Mouse (Mus musculus): ENCODE results near the gene Fam69a. TPM values are rescaled to one million over a fixed set of nuclear protein-coding genes. Genes with fewer than 3 reads are reported as not detected.
A peak's percentile ranks its signal among the peaks of the same experiment; 100 is the strongest.
"Not testable (repeated sequence)": the region's sequence is repeated elsewhere in the genome, so short reads cannot be mapped to it uniquely, and the experiment has no call there.

The Fam69a gene
- polyA plus RNA-seq, 1 experiment from 2014 or later, result 8.9 TPM

DNA sequence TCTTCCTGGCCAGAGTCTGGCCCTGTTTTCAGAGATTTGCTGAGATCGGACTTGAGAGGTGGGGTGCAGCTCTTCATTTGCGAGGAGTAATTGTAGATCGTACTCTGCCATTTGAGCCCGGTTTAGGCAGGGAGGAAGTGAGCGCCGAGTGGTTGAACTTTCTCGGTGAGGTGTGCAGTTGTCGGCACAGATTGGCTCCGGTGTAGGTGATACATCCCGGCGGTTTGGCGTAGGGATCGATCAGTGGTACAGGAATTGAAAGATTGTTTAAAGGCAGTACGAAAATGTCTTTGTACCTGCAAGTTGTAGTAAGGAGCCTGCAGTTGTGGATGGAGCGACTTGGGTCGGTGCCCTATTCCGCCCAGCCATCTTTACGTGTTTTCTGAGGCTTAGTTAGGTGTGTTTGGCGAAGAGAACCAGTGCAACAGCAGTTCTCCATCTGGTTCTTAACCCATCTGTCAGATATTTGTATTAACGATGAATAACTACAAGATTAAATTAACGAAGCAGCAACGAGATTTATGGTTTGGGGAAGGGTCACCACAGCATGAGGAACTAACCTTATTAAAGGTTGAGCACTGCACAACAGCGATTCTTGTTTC lies 85.8 kb downstream of the Fam69a start:
- peaks cover 41% of the 10 kb centered on the region for H3K36me3 ChIP-seq (replicated peaks)
- peaks cover 2% of the 10 kb centered on the region; the same call in 1 of the 2 replicates for H3K27me3 ChIP-seq
- peaks cover 29% of the 10 kb centered on the region for H3K4me1 ChIP-seq (replicated peaks)
- WGBS (ENCODE audit: insufficient replicate concordance), result under 1% methylated on average over 23 of the region's 23 CpGs
- H3K9me3 ChIP-seq (replicated peaks), result no peaks in the 10 kb centered on the region
- peak overlapping the region; percentile 98 for H3K4me3 ChIP-seq (replicated peaks)
- ATAC-seq (ENCODE audit: insufficient read depth), result peak; percentile 19
- H3K27ac ChIP-seq (replicated peaks), result peak overlapping the region; percentile 77
- peak overlapping the region; percentile 88 for H3K9ac ChIP-seq
- H3K4me2 ChIP-seq, result peak overlapping the region; percentile 78

DNA sequence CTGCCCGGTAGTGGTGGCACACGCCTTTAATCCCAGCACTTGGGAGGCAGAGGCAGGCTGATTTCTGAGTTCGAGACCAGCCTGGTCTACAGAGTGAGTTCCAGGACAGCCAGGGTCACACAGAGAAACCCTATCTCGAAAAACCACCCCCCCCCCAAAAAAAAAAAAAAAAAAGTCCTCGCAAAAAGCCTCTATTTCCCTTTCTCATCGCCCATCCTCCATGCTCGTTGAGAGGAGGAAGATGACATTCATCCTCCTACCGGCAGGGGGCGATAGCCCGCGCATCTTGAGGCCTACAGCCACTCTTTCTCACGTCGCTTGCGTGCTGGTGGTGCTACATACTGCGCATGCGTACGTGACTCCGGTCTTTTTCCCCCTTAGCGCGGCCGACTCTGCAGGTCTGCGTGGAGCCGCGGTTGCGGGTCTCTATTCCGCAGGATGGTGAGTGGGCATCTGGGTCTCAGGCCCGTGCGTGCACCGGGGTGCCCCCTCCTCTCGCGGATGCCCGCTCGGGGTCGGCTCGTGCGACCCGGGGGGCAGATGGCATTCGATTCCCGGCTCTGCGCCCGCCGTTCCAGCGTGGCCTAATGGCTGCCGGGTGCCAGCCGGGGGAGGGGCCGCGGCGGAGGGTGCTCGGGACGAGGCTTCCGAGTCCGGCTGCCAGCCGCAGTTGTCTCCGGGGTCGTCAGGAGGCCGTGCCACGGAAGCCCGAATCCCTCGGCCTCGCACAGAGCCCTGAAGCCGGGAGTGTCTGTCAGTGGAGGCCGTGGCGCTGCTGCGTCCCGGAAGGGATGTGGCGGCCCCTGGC lies 86.5 kb downstream of the Fam69a start, which contains the start of gene Rpl5:
TSS of gene Rpl5 (plus strand) at position 297 of the 808 bp plus-strand sequence.
- Histone ChIP-seq H3K36me3 (replicated peaks) (peaks cover 34% of the 10 kb centered on the region), H3K9me3 (replicated peaks) (no peaks in the 10 kb centered on the region), H3K27ac (replicated peaks) (peak within 1 kb of the TSS; percentile 77), H3K4me1 (replicated peaks) (peaks cover 29% of the 10 kb centered on the region), H3K4me3 (replicated peaks) (peak within 1 kb of the TSS; percentile 98), H3K4me2 (peak within 1 kb of the TSS; percentile 78), H3K9ac (peak within 1 kb of the TSS; percentile 88), H3K27me3 (peaks cover 2% of the 10 kb centered on the region; the same call in 1 of the 2 replicates)
- ATAC-seq (ENCODE audit: insufficient read depth), result peak; percentile 95
- 2% methylated on average over 66 of the region's 66 CpGs for WGBS (ENCODE audit: insufficient replicate concordance)

GRCm38 (mm10) chr5:107896265-107896664 lies 90.6 kb downstream of the Fam69a start:
- Histone ChIP-seq H3K27me3 (peaks cover 8% of the 10 kb centered on the region; the same call in 1 of the 2 replicates), H3K9ac (no peak overlapping the region), H3K9me3 (replicated peaks) (no peaks in the 10 kb centered on the region), H3K4me3 (replicated peaks) (no peak overlapping the region), H3K4me2 (no peak overlapping the region), H3K27ac (replicated peaks) (no peak overlapping the region), H3K36me3 (replicated peaks) (no peaks in the 10 kb centered on the region), H3K4me1 (replicated peaks) (peaks cover 9% of the 10 kb centered on the region; the same call in 1 of the 2 replicates)
- 36% methylated on average over 1 of the region's 1 CpGs for WGBS (ENCODE audit: insufficient replicate concordance)
- no peak for ATAC-seq (ENCODE audit: insufficient read depth)

GRCm38 (mm10) chr5:107894676-107895075 lies 92.2 kb downstream of the Fam69a start:
- no peak overlapping the region for H3K27ac ChIP-seq (replicated peaks)
- 58% methylated on average over 7 of the region's 7 CpGs for WGBS (ENCODE audit: insufficient replicate concordance)
- no peak overlapping the region for H3K4me2 ChIP-seq
- no peak overlapping the region for H3K9ac ChIP-seq
- peaks cover 7% of the 10 kb centered on the region; the same call in 1 of the 2 replicates for H3K4me1 ChIP-seq (replicated peaks)
- no peaks in the 10 kb centered on the region for H3K36me3 ChIP-seq (replicated peaks)
- H3K4me3 ChIP-seq (replicated peaks), result no peak overlapping the region
- peaks cover 8% of the 10 kb centered on the region; the same call in 1 of the 2 replicates for H3K27me3 ChIP-seq
- no peaks in the 10 kb centered on the region for H3K9me3 ChIP-seq (replicated peaks)
- ATAC-seq (ENCODE audit: insufficient read depth), result no peak

DNA sequence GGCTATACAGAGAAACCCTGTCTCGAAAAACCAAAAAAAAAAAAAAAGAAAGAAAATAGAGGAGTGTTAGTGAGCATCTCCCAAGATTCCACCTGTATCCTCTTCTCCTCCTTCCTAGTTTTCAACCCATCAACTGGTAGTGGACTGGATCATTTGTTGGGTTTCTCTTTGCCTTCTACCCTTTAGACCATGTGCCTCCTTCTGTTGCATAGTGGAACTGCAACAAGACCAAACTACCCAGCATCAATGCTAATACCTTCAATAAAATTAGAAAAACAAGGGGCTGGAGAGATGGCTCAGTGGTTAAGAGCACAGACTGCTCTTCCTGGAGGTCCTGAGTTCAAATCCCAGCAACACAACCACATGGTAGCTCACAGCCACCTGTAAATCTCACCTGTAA lies 95.4 kb downstream of the Fam69a start:
- ATAC-seq (ENCODE audit: insufficient read depth); H3K36me3 ChIP-seq (replicated peaks); H3K27me3 ChIP-seq; H3K9ac ChIP-seq; H3K4me3 ChIP-seq (replicated peaks); H3K9me3 ChIP-seq (replicated peaks); H3K4me1 ChIP-seq (replicated peaks); H3K27ac ChIP-seq (replicated peaks); H3K4me2 ChIP-seq: not testable (repeated sequence)
- 60% methylated on average over 1 of the region's 1 CpGs for WGBS (ENCODE audit: insufficient replicate concordance)

DNA sequence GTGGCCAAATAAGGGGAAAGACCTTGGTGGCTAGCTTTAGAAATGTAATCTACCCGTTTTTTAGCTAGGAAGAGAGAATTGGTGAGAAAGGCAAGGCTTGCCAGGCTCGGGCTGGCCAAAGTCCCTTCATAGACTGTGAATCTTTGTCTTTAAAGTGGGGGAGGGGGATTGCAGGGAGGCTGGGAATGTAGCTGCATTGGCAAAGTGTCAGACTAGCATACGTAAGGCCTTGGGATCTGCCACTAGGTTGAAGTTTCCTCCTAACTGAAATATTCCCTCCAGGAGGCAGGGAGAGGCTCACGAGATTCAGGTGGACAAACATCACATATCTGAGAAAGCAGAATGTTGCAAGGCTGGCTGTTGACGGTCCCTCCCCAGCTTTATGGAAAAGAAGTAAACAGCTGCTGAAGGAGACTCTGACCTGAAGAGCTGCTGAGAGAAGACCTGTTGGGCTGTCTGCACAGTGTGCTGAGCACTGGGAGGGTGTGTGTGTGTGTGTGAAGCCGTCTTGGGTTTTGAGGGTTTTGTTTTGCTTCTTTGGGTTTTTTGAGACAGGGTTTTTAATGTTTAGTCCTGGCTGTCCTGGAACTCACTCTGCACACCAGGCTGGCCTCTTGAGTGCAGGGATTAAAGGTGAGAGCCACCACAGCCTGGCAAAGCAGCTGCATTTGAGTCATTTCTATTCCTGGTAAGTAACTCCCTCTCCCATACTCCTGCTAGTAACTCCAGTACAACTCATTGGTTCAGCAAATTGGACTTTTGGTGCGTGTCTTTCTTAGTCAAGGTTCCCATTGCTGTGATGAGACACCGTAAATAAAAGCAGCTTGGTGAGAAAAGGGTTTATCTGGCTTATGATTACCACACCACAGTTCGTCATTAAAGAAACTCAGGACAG lies 96.6 kb downstream of the Fam69a start:
- no peak overlapping the region for H3K9ac ChIP-seq
- no peak for ATAC-seq (ENCODE audit: insufficient read depth)
- 49% methylated on average over 9 of the region's 9 CpGs for WGBS (ENCODE audit: insufficient replicate concordance)
- no peak overlapping the region; the same call in 1 of the 2 replicates for H3K4me2 ChIP-seq
- no peak overlapping the region for H3K27ac ChIP-seq (replicated peaks)
- no peaks in the 10 kb centered on the region for H3K9me3 ChIP-seq (replicated peaks)
- no peak overlapping the region for H3K4me3 ChIP-seq (replicated peaks)
- H3K4me1 ChIP-seq (replicated peaks), result peaks cover 6% of the 10 kb centered on the region; the same call in 1 of the 2 replicates
- H3K27me3 ChIP-seq, result peaks cover 6% of the 10 kb centered on the region; the same call in 1 of the 2 replicates
- H3K36me3 ChIP-seq (replicated peaks), result no peaks in the 10 kb centered on the region

- 65% methylated on average over 5 of the region's 5 CpGs for WGBS (ENCODE audit: insufficient replicate concordance)
- no peak overlapping the region; the same call in 1 of the 2 replicates for H3K4me2 ChIP-seq
- H3K36me3 ChIP-seq (replicated peaks), result no peaks in the 10 kb centered on the region
- peak overlapping the region; percentile 58 for H3K27ac ChIP-seq (replicated peaks)
- peaks cover 3% of the 10 kb centered on the region; the same call in 1 of the 2 replicates for H3K27me3 ChIP-seq
- no peak overlapping the region for H3K9ac ChIP-seq
- ATAC-seq (ENCODE audit: insufficient read depth), result peak; percentile 63
- no peaks in the 10 kb centered on the region for H3K9me3 ChIP-seq (replicated peaks)
- peaks cover 13% of the 10 kb centered on the region for H3K4me1 ChIP-seq (replicated peaks)
- no peak overlapping the region for H3K4me3 ChIP-seq (replicated peaks)
These were observed 106.2 kb downstream of the Fam69a start for GRCm38 (mm10) chr5:107880710-107881109.

GRCm38 (mm10) chr5:107877053-107877452 lies 109.8 kb downstream of the Fam69a start:
- no peak overlapping the region for H3K9ac ChIP-seq
- H3K4me2 ChIP-seq, result no peak overlapping the region
- 88% methylated on average over 1 of the region's 1 CpGs for WGBS (ENCODE audit: insufficient replicate concordance)
- no peak overlapping the region for H3K4me3 ChIP-seq (replicated peaks)
- H3K36me3 ChIP-seq (replicated peaks), result peaks cover 10% of the 10 kb centered on the region
- H3K27ac ChIP-seq (replicated peaks), result no peak overlapping the region
- peaks cover 37% of the 10 kb centered on the region for H3K4me1 ChIP-seq (replicated peaks)
- H3K9me3 ChIP-seq (replicated peaks), result no peaks in the 10 kb centered on the region
- no peaks in the 10 kb centered on the region for H3K27me3 ChIP-seq
- ATAC-seq (ENCODE audit: insufficient read depth), result no peak

GRCm38 (mm10) chr5:107875261-107875611 lies 111.6 kb downstream of the Fam69a start:
- peak; percentile 56 for ATAC-seq (ENCODE audit: insufficient read depth)
- Histone ChIP-seq H3K4me3 (replicated peaks) (peak overlapping the region; percentile 72), H3K9me3 (replicated peaks) (no peaks in the 10 kb centered on the region), H3K4me1 (replicated peaks) (peaks cover 53% of the 10 kb centered on the region), H3K27ac (replicated peaks) (peak overlapping the region; percentile 99), H3K36me3 (replicated peaks) (peaks cover 28% of the 10 kb centered on the region), H3K27me3 (no peaks in the 10 kb centered on the region), H3K9ac (peak overlapping the region; percentile 31), H3K4me2 (peak overlapping the region; percentile 65)

DNA sequence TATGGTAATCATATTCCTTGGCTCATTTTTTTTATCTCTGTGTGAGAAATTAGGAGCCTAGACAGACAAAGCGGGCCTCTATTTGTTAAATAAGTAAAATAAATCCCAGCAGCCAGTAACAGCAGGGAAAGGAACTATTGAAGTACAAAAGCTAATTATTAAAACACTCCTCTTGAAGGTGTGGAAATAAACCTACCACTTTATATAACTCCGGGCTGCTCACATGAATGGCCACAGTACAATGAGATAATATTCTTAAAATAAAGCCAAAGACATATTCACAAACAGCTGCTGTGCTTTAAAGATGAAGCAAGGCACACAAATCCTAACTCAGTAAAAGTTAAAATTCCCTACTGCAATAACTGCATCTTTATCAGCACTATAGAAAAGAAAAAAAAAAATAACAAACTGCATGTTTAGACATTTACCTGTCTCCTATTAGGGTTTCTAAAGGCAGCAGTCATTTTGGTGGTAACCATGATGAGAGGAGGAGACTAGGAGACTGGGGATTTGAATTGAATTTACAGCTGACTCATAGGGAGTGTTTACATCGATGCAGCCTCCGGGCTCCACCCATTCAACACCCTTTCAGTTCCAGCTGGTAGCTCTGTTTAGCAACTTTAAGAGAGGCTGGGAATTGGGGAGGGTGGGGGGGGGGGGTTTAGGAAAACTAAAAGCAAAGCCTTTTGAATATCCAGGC lies 112.2 kb downstream of the Fam69a start, which contains the start of gene Evi5:
TSS of gene Evi5 (minus strand) at position 547 of the 700 bp plus-strand sequence.
- ATAC-seq (ENCODE audit: insufficient read depth), result peak; percentile 89
- H3K4me3 ChIP-seq (replicated peaks), result peak within 1 kb of the TSS; percentile 72
- peaks cover 29% of the 10 kb centered on the region for H3K36me3 ChIP-seq (replicated peaks)
- WGBS (ENCODE audit: insufficient replicate concordance), result 21% methylated on average over 4 of the region's 4 CpGs
- no peaks in the 10 kb centered on the region for H3K9me3 ChIP-seq (replicated peaks)
- H3K27ac ChIP-seq (replicated peaks), result peak within 1 kb of the TSS; percentile 99
- peaks cover 58% of the 10 kb centered on the region for H3K4me1 ChIP-seq (replicated peaks)
- H3K4me2 ChIP-seq, result peak within 1 kb of the TSS; percentile 65
- H3K27me3 ChIP-seq, result no peaks in the 10 kb centered on the region
- H3K9ac ChIP-seq, result peak within 1 kb of the TSS; percentile 77

All from liver, embryonic 15.5 days (tissue).